Mouse (Mus musculus) lung, adult 10 weeks (tissue): ENCODE measurements around the gene Gm20736. TPM values are rescaled to one million over a fixed set of nuclear protein-coding genes. Genes with fewer than 3 reads are reported as not detected.

ENCODE experiments used
- polyA plus RNA-seq: library from polyadenylated mRNA; stranded (reverse); fragments of 350-450 nt; fragmentation: Illumina TruSeq; extraction: RNeasy Lipid Tissue Mini Kit (QIAGEN cat#74804); gene quantifications from one replicate; pipeline ENCODE4 v1.2.3, GENCODE M21; 2014; ENCODE audit warnings: low read depth, low replicate concordance; ENCODE audit not compliant: insufficient read depth

The Gm20736 gene
- polyA plus RNA-seq = not detected

GRCm38 (mm10) chrY:65377390-65377789, at the start of gene Gm20736:
Gene Gm20736, plus strand, starts transcription at chrY:65377690.

Other genes starting within 250 kb of the Gm20736 start
- not detected for gene Gm20924, start 170.2 kb upstream of the Gm20736 start, polyA plus RNA-seq